Mouse (Mus musculus) heart, postnatal 0 days (tissue): ENCODE data around the gene Dppa2.

Source experiments
- CTCF ChIP-seq: IDR thresholded peaks from 2 replicates; pipeline ENCODE4 v1.5.1; 2016; ENCODE audit warnings: antibody characterized with exemption, control low read depth, low read depth
- EP300 ChIP-seq: IDR thresholded peaks from 2 replicates; pipeline ENCODE4 v1.6.1; 2016; ENCODE audit warnings: antibody characterized with exemption, low read depth

DNA sequence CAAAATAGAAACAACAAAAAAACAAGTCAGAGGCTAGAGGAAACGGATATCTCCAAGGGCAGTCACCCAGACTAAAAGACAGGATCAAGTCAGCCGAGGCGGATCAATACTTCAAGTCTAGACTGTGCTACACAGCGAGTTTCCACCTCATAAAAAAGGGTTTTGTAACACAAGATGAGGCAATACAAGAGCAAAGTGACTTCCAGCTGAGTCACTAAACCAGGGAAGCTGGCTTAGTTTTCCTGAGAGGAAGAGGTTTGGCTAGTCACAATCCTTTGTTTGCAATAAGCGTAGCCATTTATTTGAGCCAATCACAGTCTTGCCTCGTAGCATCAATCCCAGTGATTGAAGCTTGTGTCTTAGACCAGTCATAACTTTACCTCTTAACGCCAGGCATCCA lies at the start of gene Dppa2:
- TF ChIP-seq CTCF: no peak
- TF ChIP-seq EP300: no peak
